ENCODE assay signal across 14 mouse cellular contexts in genomic region chr2:166754194-166754593, GRCm38 (mm10).
"Had no signal": no experiment of that assay in that cellular context is flagged by ENCODE, and none has a peak within 500 bp of the region (broad histone marks: within the 10 kb centered on the region; RNA-seq: fewer than 3 reads in every experiment).

No protein-coding gene starts in this region.

- H3K27ac ChIP-seq: limb, embryonic 12.5 days; liver, embryonic 13.5 days; lung, embryonic 15.5 days; macrophage; midbrain, embryonic 13.5 days; neural tube, embryonic 12.5 days had no signal

- H3K27me3 ChIP-seq: lung, embryonic 15.5 days; midbrain, embryonic 13.5 days; neural tube, embryonic 12.5 days had no signal

- H3K4me1 ChIP-seq: liver, embryonic 13.5 days; lung, embryonic 15.5 days; midbrain, embryonic 13.5 days had no signal

- H3K36me3 ChIP-seq: limb, embryonic 12.5 days; liver, embryonic 13.5 days; lung, embryonic 15.5 days; midbrain, embryonic 13.5 days; neural tube, embryonic 12.5 days had no signal

- H3K4me3 ChIP-seq: limb, embryonic 12.5 days; liver, embryonic 13.5 days; lung, embryonic 15.5 days; midbrain, embryonic 13.5 days; myocyte; neural tube, embryonic 12.5 days had no signal

- H3K9me3 ChIP-seq: limb, embryonic 12.5 days; liver, embryonic 13.5 days; lung, embryonic 15.5 days; midbrain, embryonic 13.5 days; neural tube, embryonic 12.5 days had no signal

- ATAC-seq: liver, postnatal 0 days; midbrain, embryonic 13.5 days had no signal

- H3K4me2 ChIP-seq: limb, embryonic 12.5 days; liver, embryonic 13.5 days; lung, embryonic 15.5 days; midbrain, embryonic 13.5 days; neural tube, embryonic 12.5 days had no signal

- DNase-seq: kidney, postnatal 25 days; layer of hippocampus, adult 9-11 months; layer of hippocampus, postnatal 36 days; liver; liver, embryonic 13.5 days; liver, postnatal 0 days; lung, postnatal 14 days; thymus, postnatal 36 days had no signal

- H3K9ac ChIP-seq: limb, embryonic 12.5 days; liver, embryonic 13.5 days; liver, postnatal 0 days; lung, embryonic 15.5 days; midbrain, embryonic 13.5 days; neural tube, embryonic 12.5 days had no signal
